Mouse (Mus musculus) spleen, adult 2 months (tissue): ENCODE results near the gene Slc12a8.
"Not testable (repeated sequence)": the region's sequence is repeated elsewhere in the genome, so short reads cannot be mapped to it uniquely, and the experiment has no call there.

Experiments used
- CTCF ChIP-seq: fragments of 200-500 bp; IDR thresholded peaks from 2 replicates; pipeline ENCODE4 v1.5.1; 2011; ENCODE audit warnings: mild to moderate bottlenecking, inconsistent platforms; ENCODE audit not compliant: insufficient read depth, insufficient read length, insufficient replicate concordance; ENCODE audit errors: extremely low read depth
- POLR2A ChIP-seq: fragments of 200-500 bp; IDR thresholded peaks from 2 replicates; pipeline ENCODE4 v1.6.1; 2011; ENCODE audit warnings: low read depth, low read length, inconsistent platforms

DNA sequence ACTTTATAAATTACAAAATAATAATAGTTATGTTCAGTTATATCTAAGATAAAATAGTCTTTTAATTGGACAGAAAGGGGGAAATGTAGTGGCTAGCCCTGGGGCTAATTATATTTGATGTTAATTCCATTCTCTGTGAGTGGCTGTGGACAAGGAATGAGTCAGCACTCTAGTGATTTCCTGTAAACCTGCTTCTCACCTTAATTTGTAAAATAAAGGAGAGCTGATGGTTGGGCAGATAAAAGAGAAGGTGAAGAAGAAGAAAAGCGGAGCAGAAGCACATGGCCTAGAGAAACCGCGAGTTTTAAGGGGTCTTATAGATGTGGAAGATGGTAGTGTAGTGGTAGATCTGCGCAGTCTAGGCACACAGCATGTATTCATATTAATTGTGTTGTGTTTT is 6.3 kb upstream of the Slc12a8 start:
- not testable (repeated sequence) for TF ChIP-seq CTCF, POLR2A
